Mouse (Mus musculus): ENCODE data around the gene Hic1. TPM values are rescaled to one million over a fixed set of nuclear protein-coding genes. Genes with fewer than 3 reads are reported as not detected.

Gene Hic1
- polyA plus RNA-seq, 1 experiment from 2014 or later: 1.2 TPM

- H3K27me3 ChIP-seq (replicated peaks; ENCODE audit: control insufficient read depth, insufficient read depth, low read length): peaks cover 60% of the 10 kb centered on the region
- no peak overlapping the region for H3K9ac ChIP-seq (replicated peaks; ENCODE audit: low read depth, low read length)
- no peak overlapping the region for H3K27ac ChIP-seq (ENCODE audit: low read length)
- 17% methylated on average over 15 of the region's 15 CpGs for WGBS
- no peaks in the 10 kb centered on the region; the same call in 1 of the 2 replicates for H3K9me3 ChIP-seq (ENCODE audit: control insufficient read depth, low read length)
- H3K36me3 ChIP-seq (ENCODE audit: control insufficient read depth, insufficient read depth): peaks cover 5% of the 10 kb centered on the region; the same call in 1 of the 2 replicates
- H3K4me2 ChIP-seq (ENCODE audit: low read length): no peak overlapping the region
- no peak for ATAC-seq
- H3K4me3 ChIP-seq (replicated peaks; ENCODE audit: low read length): no peak overlapping the region
- H3K4me1 ChIP-seq (replicated peaks; ENCODE audit: control insufficient read depth, insufficient read depth, low read length): peaks cover 41% of the 10 kb centered on the region
Observed at GRCm38 (mm10) chr11:75164750-75165149, 4.6 kb downstream of the Hic1 start.

GRCm38 (mm10) chr11:75164051-75164450, 5.3 kb downstream of the Hic1 start:
- Histone ChIP-seq H3K27ac (ENCODE audit: low read length) (no peak overlapping the region), H3K36me3 (ENCODE audit: control insufficient read depth, insufficient read depth) (peaks cover 5% of the 10 kb centered on the region; the same call in 1 of the 2 replicates), H3K4me2 (ENCODE audit: low read length) (no peak overlapping the region), H3K9me3 (ENCODE audit: control insufficient read depth, low read length) (no peaks in the 10 kb centered on the region; the same call in 1 of the 2 replicates), H3K27me3 (replicated peaks; ENCODE audit: control insufficient read depth, insufficient read depth, low read length) (peaks cover 53% of the 10 kb centered on the region), H3K9ac (replicated peaks; ENCODE audit: low read depth, low read length) (no peak overlapping the region), H3K4me1 (replicated peaks; ENCODE audit: control insufficient read depth, insufficient read depth, low read length) (peaks cover 34% of the 10 kb centered on the region), H3K4me3 (replicated peaks; ENCODE audit: low read length) (no peak overlapping the region)
- no peak for ATAC-seq
- WGBS: 79% methylated on average over 2 of the region's 2 CpGs

GRCm38 (mm10) chr11:75163379-75163778, 5.9 kb downstream of the Hic1 start:
- ATAC-seq: no peak
- H3K27me3 ChIP-seq (replicated peaks; ENCODE audit: control insufficient read depth, insufficient read depth, low read length): peaks cover 47% of the 10 kb centered on the region
- WGBS: 88% methylated on average over 6 of the region's 6 CpGs
- H3K36me3 ChIP-seq (ENCODE audit: control insufficient read depth, insufficient read depth): peaks cover 5% of the 10 kb centered on the region; the same call in 1 of the 2 replicates
- H3K4me1 ChIP-seq (replicated peaks; ENCODE audit: control insufficient read depth, insufficient read depth, low read length): peaks cover 27% of the 10 kb centered on the region
- no peak overlapping the region for H3K27ac ChIP-seq (ENCODE audit: low read length)
- no peaks in the 10 kb centered on the region; the same call in 1 of the 2 replicates for H3K9me3 ChIP-seq (ENCODE audit: control insufficient read depth, low read length)
- H3K4me3 ChIP-seq (replicated peaks; ENCODE audit: low read length): no peak overlapping the region
- no peak overlapping the region for H3K4me2 ChIP-seq (ENCODE audit: low read length)
- H3K9ac ChIP-seq (replicated peaks; ENCODE audit: low read depth, low read length): no peak overlapping the region

- no peaks in the 10 kb centered on the region; the same call in 1 of the 2 replicates for H3K9me3 ChIP-seq (ENCODE audit: control insufficient read depth, low read length)
- 92% methylated on average over 12 of the region's 12 CpGs for WGBS
- H3K36me3 ChIP-seq (ENCODE audit: control insufficient read depth, insufficient read depth): peaks cover 5% of the 10 kb centered on the region; the same call in 1 of the 2 replicates
- H3K9ac ChIP-seq (replicated peaks; ENCODE audit: low read depth, low read length): no peak overlapping the region
- H3K27ac ChIP-seq (ENCODE audit: low read length): no peak overlapping the region
- H3K4me2 ChIP-seq (ENCODE audit: low read length): no peak overlapping the region
- H3K4me1 ChIP-seq (replicated peaks; ENCODE audit: control insufficient read depth, insufficient read depth, low read length): peaks cover 22% of the 10 kb centered on the region
- H3K27me3 ChIP-seq (replicated peaks; ENCODE audit: control insufficient read depth, insufficient read depth, low read length): peaks cover 41% of the 10 kb centered on the region
- H3K4me3 ChIP-seq (replicated peaks; ENCODE audit: low read length): no peak overlapping the region
- no peak for ATAC-seq
Observed at GRCm38 (mm10) chr11:75162591-75163080, 6.7 kb downstream of the Hic1 start.

GRCm38 (mm10) chr11:75161417-75162008, 7.8 kb downstream of the Hic1 start:
- ATAC-seq: no peak
- no peak overlapping the region for H3K4me2 ChIP-seq (ENCODE audit: low read length)
- H3K27ac ChIP-seq (ENCODE audit: low read length): no peak overlapping the region
- no peaks in the 10 kb centered on the region; the same call in 1 of the 2 replicates for H3K9me3 ChIP-seq (ENCODE audit: control insufficient read depth, low read length)
- H3K4me3 ChIP-seq (replicated peaks; ENCODE audit: low read length): no peak overlapping the region
- peaks cover 12% of the 10 kb centered on the region for H3K4me1 ChIP-seq (replicated peaks; ENCODE audit: control insufficient read depth, insufficient read depth, low read length)
- WGBS: 70% methylated on average over 4 of the region's 4 CpGs
- H3K27me3 ChIP-seq (replicated peaks; ENCODE audit: control insufficient read depth, insufficient read depth, low read length): peaks cover 32% of the 10 kb centered on the region
- no peak overlapping the region for H3K9ac ChIP-seq (replicated peaks; ENCODE audit: low read depth, low read length)
- peaks cover 5% of the 10 kb centered on the region; the same call in 1 of the 2 replicates for H3K36me3 ChIP-seq (ENCODE audit: control insufficient read depth, insufficient read depth)

- H3K27me3 ChIP-seq (replicated peaks; ENCODE audit: control insufficient read depth, insufficient read depth, low read length): peaks cover 26% of the 10 kb centered on the region
- no peak overlapping the region for H3K4me2 ChIP-seq (ENCODE audit: low read length)
- H3K4me3 ChIP-seq (replicated peaks; ENCODE audit: low read length): no peak overlapping the region
- 76% methylated on average over 7 of the region's 7 CpGs for WGBS
- H3K36me3 ChIP-seq (ENCODE audit: control insufficient read depth, insufficient read depth): peaks cover 5% of the 10 kb centered on the region; the same call in 1 of the 2 replicates
- H3K4me1 ChIP-seq (replicated peaks; ENCODE audit: control insufficient read depth, insufficient read depth, low read length): peaks cover 7% of the 10 kb centered on the region
- no peak overlapping the region for H3K27ac ChIP-seq (ENCODE audit: low read length)
- H3K9ac ChIP-seq (replicated peaks; ENCODE audit: low read depth, low read length): no peak overlapping the region
- H3K9me3 ChIP-seq (ENCODE audit: control insufficient read depth, low read length): no peaks in the 10 kb centered on the region; the same call in 1 of the 2 replicates
- ATAC-seq: no peak
Observed at GRCm38 (mm10) chr11:75160954-75161353, 8.4 kb downstream of the Hic1 start.

GRCm38 (mm10) chr11:75159564-75159963, 9.8 kb downstream of the Hic1 start:
- Histone ChIP-seq H3K36me3 (ENCODE audit: control insufficient read depth, insufficient read depth) (peaks cover 5% of the 10 kb centered on the region; the same call in 1 of the 2 replicates), H3K27ac (ENCODE audit: low read length) (no peak overlapping the region), H3K9ac (replicated peaks; ENCODE audit: low read depth, low read length) (no peak overlapping the region), H3K27me3 (replicated peaks; ENCODE audit: control insufficient read depth, insufficient read depth, low read length) (peaks cover 13% of the 10 kb centered on the region), H3K4me3 (replicated peaks; ENCODE audit: low read length) (no peak overlapping the region), H3K9me3 (ENCODE audit: control insufficient read depth, low read length) (no peaks in the 10 kb centered on the region), H3K4me1 (replicated peaks; ENCODE audit: control insufficient read depth, insufficient read depth, low read length) (no peaks in the 10 kb centered on the region), H3K4me2 (ENCODE audit: low read length) (no peak overlapping the region)
- ATAC-seq: no peak
- 70% methylated on average over 2 of the region's 2 CpGs for WGBS

GRCm38 (mm10) chr11:75158432-75158831, 10.9 kb downstream of the Hic1 start:
- Histone ChIP-seq H3K4me1 (replicated peaks; ENCODE audit: control insufficient read depth, insufficient read depth, low read length) (no peaks in the 10 kb centered on the region), H3K27me3 (replicated peaks; ENCODE audit: control insufficient read depth, insufficient read depth, low read length) (peaks cover 3% of the 10 kb centered on the region; the same call in 1 of the 2 replicates), H3K4me3 (replicated peaks; ENCODE audit: low read length) (no peak overlapping the region), H3K9ac (replicated peaks; ENCODE audit: low read depth, low read length) (no peak overlapping the region), H3K27ac (ENCODE audit: low read length) (no peak overlapping the region), H3K4me2 (ENCODE audit: low read length) (no peak overlapping the region), H3K9me3 (ENCODE audit: control insufficient read depth, low read length) (no peaks in the 10 kb centered on the region), H3K36me3 (ENCODE audit: control insufficient read depth, insufficient read depth) (peaks cover 5% of the 10 kb centered on the region; the same call in 1 of the 2 replicates)
- ATAC-seq: no peak
- WGBS: 94% methylated on average over 14 of the region's 14 CpGs

GRCm38 (mm10) chr11:75157901-75158300, 11.4 kb downstream of the Hic1 start:
- Histone ChIP-seq H3K9me3 (ENCODE audit: control insufficient read depth, low read length) (no peaks in the 10 kb centered on the region), H3K9ac (replicated peaks; ENCODE audit: low read depth, low read length) (no peak overlapping the region), H3K4me3 (replicated peaks; ENCODE audit: low read length) (no peak overlapping the region), H3K27me3 (replicated peaks; ENCODE audit: control insufficient read depth, insufficient read depth, low read length) (no peaks in the 10 kb centered on the region), H3K36me3 (ENCODE audit: control insufficient read depth, insufficient read depth) (peaks cover 3% of the 10 kb centered on the region; the same call in 1 of the 2 replicates), H3K4me2 (ENCODE audit: low read length) (no peak overlapping the region), H3K4me1 (replicated peaks; ENCODE audit: control insufficient read depth, insufficient read depth, low read length) (no peaks in the 10 kb centered on the region), H3K27ac (ENCODE audit: low read length) (no peak overlapping the region)
- ATAC-seq: no peak
- WGBS: 75% methylated on average over 2 of the region's 2 CpGs
